Mouse (Mus musculus) erythroblast, embryonic 14.5 days (primary cell): ENCODE measurements around the gene Ccr8.
"Not testable (repeated sequence)": the region's sequence is repeated elsewhere in the genome, so short reads cannot be mapped to it uniquely, and the experiment has no call there.

Source experiments
- GATA1 ChIP-seq: IDR thresholded peaks from 2 replicates; pipeline ENCODE4 v1.6.1; 2012; ENCODE audit warnings: low read length, inconsistent platforms, mixed read lengths
- TAL1 ChIP-seq: IDR thresholded peaks from 3 replicates; pipeline ENCODE4 v1.6.1; 2012; ENCODE audit warnings: low read length, inconsistent platforms, mixed read lengths

DNA sequence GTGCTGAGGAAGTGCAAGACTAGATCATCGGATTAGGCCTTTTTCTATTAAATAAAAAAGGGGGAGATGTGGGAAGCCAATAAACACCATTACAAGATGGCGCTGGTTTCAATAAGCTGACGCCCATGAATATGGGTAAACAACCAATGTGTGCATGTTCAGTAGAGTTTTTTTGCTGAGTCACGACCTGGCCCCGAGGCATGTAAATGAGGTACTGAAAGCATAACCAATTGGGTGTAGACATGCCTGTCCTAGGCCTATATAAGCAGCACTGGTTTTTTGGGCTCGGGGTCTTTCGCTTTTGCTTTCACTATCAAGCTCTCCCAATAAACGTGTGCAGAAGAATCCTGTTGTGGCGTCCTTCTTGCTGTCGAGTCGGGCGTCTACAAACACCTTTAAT, 17.0 kb downstream of the Ccr8 start:
- not testable (repeated sequence) for TF ChIP-seq TAL1, GATA1
